Mouse (Mus musculus) kidney, embryonic 16.5 days (tissue): ENCODE results near the gene Fhdc1. TPM values are rescaled to one million over a fixed set of nuclear protein-coding genes. Genes with fewer than 3 reads are reported as not detected.
A peak's percentile ranks its signal among the peaks of the same experiment; 100 is the strongest.

Source experiments
- ATAC-seq: fragments of 200-750 bp; cut with Nextera tagmentation; 2 replicates; pipeline ENCODE4 v1.8.0; 2017; ENCODE audit warnings: moderate TSS enrichment; ENCODE audit not compliant: low FRiP score, low TSS enrichment
- H3K27ac ChIP-seq: fragments of 300-500 bp; sonication (generic); 2 replicates; pipeline ENCODE4 v1.5.1; 2014; ENCODE audit warnings: low read length
- H3K27me3 ChIP-seq: fragments of 300-500 bp; sonication (generic); 2 replicates; pipeline ENCODE4 v1.6.1; 2014; ENCODE audit warnings: low read length, control low read depth, mixed read lengths; ENCODE audit not compliant: insufficient read depth
- H3K36me3 ChIP-seq: fragments of 300-500 bp; sonication (generic); 2 replicates; pipeline ENCODE4 v1.6.1; 2014; ENCODE audit warnings: low read length, control low read depth, mixed read lengths; ENCODE audit not compliant: insufficient read depth
- H3K4me1 ChIP-seq: fragments of 300-500 bp; sonication (generic); 2 replicates; pipeline ENCODE4 v1.6.1; 2014; ENCODE audit warnings: low read length, control low read depth, mixed read lengths; ENCODE audit not compliant: insufficient read depth
- H3K4me2 ChIP-seq: fragments of 300-500 bp; sonication (generic); replicated peaks from 2 replicates; pipeline ENCODE4 v1.6.1; 2014; ENCODE audit warnings: low read depth, low read length
- H3K4me3 ChIP-seq: fragments of 300-500 bp; sonication (generic); 2 replicates; pipeline ENCODE4 v1.5.1; 2014; ENCODE audit warnings: mild to moderate bottlenecking, low read length
- H3K9ac ChIP-seq: fragments of 300-500 bp; sonication (generic); replicated peaks from 2 replicates; pipeline ENCODE4 v1.6.1; 2014; ENCODE audit warnings: low read length
- H3K9me3 ChIP-seq: fragments of 300-500 bp; sonication (generic); 2 replicates; pipeline ENCODE4 v1.6.1; 2016; ENCODE audit warnings: low read length, control low read depth
- WGBS: fragments of 180-500 bp; shearing (Covaris S2); extraction: QIAGEN DNeasy Blood & Tissue Kit; methylation state at CpG from one replicate; pipeline ENCODE4 v1.1.7; 2014; 5-methylcytosine and 5-hydroxymethylcytosine counted together
- polyA plus RNA-seq: library from polyadenylated mRNA; unstranded; fragments of >200 nt; fragmentation: Nextera tagmentation; extraction: Ambion mirVana; gene quantifications from 2 replicates; pipeline ENCODE4 v1.2.1, GENCODE M21; 2015

The Fhdc1 gene
- polyA plus RNA-seq, 1 experiment from 2014 or later, result 3.9 TPM

DNA sequence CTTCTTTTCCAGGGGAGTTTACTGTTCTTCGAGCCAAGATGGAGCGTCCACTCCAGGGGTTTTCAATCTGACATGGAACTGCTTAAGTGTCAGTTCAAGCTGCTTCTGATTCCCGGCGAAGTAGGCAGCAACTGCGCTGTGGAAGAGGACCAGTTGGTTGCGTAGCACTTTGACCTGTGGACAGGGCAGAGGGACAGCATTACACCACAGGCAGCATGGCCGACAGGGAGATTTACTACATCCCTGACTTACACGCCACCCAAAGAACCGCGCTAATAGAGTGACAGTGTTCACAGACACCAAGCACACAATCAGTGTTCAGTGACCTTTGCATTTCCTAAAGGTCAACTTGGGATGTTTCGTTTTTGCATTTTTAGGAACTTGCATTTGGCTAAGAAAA lies 17.5 kb upstream of the Fhdc1 start:
- no peak for ATAC-seq
- no peaks in the 10 kb centered on the region; the same call in 1 of the 2 replicates for H3K36me3 ChIP-seq
- H3K9ac ChIP-seq, result no peak overlapping the region
- H3K9me3 ChIP-seq, result no peaks in the 10 kb centered on the region
- H3K4me3 ChIP-seq, result no peak overlapping the region
- H3K27me3 ChIP-seq, result no peaks in the 10 kb centered on the region
- H3K4me1 ChIP-seq, result no peaks in the 10 kb centered on the region
- WGBS, result 47% methylated on average over 11 of the region's 11 CpGs
- H3K27ac ChIP-seq, result no peak overlapping the region
- no peak overlapping the region for H3K4me2 ChIP-seq

DNA sequence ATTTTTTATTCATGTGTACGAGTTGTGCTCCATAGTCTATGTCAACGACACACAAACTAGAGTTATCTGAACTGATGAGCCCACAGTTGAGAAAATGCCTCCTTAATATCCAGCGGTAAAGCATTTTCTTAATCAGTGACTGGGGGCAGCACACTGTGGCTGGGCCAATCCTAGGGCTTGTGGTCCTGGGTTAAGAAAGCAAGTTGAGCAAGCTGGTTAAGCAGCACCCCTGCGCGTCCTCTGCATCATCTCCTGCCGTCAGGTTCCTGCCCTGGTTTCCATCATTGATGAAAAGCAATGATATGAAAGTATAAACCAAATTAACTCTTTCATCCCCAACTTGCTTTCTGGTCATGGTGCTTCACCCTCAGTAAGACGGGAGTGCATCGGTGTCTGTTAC lies 12.4 kb upstream of the Fhdc1 start:
- no peak overlapping the region for H3K27ac ChIP-seq
- 92% methylated on average over 8 of the region's 8 CpGs for WGBS

DNA sequence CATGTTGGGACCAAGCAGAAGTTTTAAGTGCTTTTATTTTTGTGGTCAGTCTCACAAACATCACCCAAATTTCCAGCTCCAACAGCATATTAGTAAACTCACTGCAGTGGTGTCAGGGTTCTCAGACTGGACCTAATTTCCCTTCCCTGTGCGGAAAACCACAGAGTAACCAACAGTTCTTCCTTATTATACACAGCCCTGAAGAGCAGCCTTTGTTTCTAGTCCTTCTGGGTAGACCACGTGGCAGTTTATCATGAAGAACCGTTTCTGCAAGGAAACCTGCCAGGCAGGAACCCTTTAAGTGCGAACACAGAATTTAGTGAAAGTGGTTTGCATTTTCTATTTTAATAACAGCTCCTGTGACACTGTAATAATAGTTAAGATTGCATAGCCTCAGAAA lies 11.9 kb upstream of the Fhdc1 start:
- Histone ChIP-seq H3K9ac (no peak overlapping the region), H3K4me3 (no peak overlapping the region), H3K4me2 (no peak overlapping the region), H3K27me3 (no peaks in the 10 kb centered on the region), H3K4me1 (no peaks in the 10 kb centered on the region), H3K27ac (no peak overlapping the region), H3K9me3 (no peaks in the 10 kb centered on the region), H3K36me3 (no peaks in the 10 kb centered on the region; the same call in none of the 2 replicates)
- WGBS, result 83% methylated on average over 4 of the region's 4 CpGs
- ATAC-seq, result no peak

More for the DNA sequence above, 12.4 kb upstream of the Fhdc1 start:
- ATAC-seq, result no peak
- H3K4me3 ChIP-seq, result no peak overlapping the region
- no peak overlapping the region for H3K4me2 ChIP-seq
- H3K4me1 ChIP-seq, result no peaks in the 10 kb centered on the region
- H3K9ac ChIP-seq, result no peak overlapping the region
- no peaks in the 10 kb centered on the region for H3K27me3 ChIP-seq
- no peaks in the 10 kb centered on the region for H3K9me3 ChIP-seq
- no peaks in the 10 kb centered on the region; the same call in none of the 2 replicates for H3K36me3 ChIP-seq

DNA sequence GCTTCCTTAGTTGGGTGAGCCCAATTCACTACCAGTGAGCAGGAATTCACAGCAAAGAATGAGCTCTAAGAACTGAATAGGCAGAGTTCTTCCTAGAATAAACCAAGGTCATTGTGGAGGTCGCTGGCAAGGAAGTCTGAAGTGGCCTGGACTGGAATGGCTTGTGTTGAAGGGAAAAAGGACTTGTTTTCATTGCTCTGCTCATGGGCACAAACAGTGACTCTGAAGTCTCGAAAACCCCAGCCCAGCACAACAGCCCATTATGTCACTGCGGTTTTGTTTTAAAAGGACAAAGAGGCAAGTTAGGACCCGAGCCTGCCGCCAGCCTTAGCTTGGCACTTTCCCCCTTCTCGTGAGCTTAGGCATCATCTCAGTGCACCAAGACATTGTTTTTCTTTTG lies 8.5 kb upstream of the Fhdc1 start:
- Histone ChIP-seq H3K4me2 (no peak overlapping the region), H3K9ac (no peak overlapping the region), H3K4me3 (no peak overlapping the region), H3K9me3 (no peaks in the 10 kb centered on the region), H3K4me1 (no peaks in the 10 kb centered on the region), H3K27ac (no peak overlapping the region), H3K27me3 (no peaks in the 10 kb centered on the region), H3K36me3 (no peaks in the 10 kb centered on the region; the same call in none of the 2 replicates)
- ATAC-seq, result no peak
- WGBS, result 81% methylated on average over 6 of the region's 6 CpGs

DNA sequence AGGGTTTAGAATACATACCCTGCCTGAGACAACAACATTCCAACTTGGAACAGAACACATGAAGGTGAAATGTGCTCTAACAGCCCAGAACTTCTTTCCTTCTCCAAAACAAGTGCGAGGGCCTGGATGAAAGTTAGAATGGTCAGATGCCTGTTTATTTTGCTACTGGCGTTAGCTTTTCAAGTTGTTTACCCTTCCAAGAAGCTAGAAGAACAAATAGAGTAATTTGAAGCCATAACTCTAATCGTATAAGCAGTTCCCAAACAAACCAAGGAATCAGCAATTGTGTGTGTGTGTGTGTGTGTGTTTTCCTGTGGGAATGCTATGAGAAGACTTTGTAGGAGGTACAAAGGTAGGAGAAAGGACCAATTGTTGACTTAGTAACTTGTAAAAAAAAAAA lies 4.7 kb upstream of the Fhdc1 start:
- Histone ChIP-seq H3K27me3 (no peaks in the 10 kb centered on the region), H3K4me3 (no peak overlapping the region), H3K9ac (no peak overlapping the region), H3K9me3 (no peaks in the 10 kb centered on the region), H3K4me2 (no peak overlapping the region), H3K27ac (no peak overlapping the region), H3K4me1 (peaks cover 8% of the 10 kb centered on the region; the same call in 1 of the 2 replicates), H3K36me3 (no peaks in the 10 kb centered on the region)
- ATAC-seq, result no peak
- WGBS, result 56% methylated on average over 3 of the region's 3 CpGs

DNA sequence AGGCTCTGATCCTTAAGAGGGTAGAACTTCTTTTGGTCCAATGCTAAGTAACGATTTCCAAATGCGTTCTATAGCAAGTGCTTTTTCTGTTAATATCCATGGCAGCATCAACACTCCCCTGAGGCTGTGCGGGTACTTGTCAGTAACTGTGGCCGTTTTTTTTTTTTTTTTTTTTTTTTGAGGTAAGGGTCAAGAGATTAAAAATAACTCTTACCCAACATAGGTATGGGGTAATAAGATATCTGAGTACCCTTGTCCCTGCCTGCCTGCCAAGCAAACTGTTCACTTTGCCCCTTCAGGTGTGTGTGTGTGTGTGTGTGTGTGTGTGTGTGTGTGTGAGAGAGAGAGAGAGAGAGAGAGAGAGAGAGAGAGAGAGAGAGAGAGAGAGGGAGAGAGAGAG lies 4.1 kb upstream of the Fhdc1 start:
- Histone ChIP-seq H3K9ac (no peak overlapping the region), H3K27ac (no peak overlapping the region), H3K4me3 (no peak overlapping the region), H3K4me2 (no peak overlapping the region), H3K9me3 (no peaks in the 10 kb centered on the region), H3K27me3 (no peaks in the 10 kb centered on the region), H3K4me1 (peaks cover 12% of the 10 kb centered on the region), H3K36me3 (no peaks in the 10 kb centered on the region)
- 64% methylated on average over 4 of the region's 4 CpGs for WGBS
- no peak for ATAC-seq

DNA sequence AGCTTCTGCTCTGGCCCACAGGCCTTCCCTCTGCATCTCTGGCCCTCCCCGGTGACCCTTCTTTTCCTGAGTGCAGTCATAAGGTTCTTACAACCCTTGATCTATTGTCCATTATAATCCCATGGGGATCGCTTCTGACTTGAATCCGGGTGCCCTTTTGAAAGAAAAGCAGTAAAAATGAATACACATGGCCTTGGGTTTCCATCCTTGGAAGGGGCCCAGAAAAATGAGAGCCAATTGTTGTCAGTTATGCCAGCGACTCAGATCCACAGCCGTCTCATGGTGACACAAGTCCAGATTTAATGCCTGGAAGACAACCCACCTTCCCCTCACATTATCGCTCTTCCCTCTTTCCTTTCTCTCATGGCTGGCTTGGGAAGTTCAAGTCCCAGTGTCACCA lies 1.9 kb upstream of the Fhdc1 start:
- Histone ChIP-seq H3K4me3 (no peak overlapping the region), H3K27ac (no peak overlapping the region), H3K4me1 (peaks cover 17% of the 10 kb centered on the region), H3K36me3 (no peaks in the 10 kb centered on the region), H3K4me2 (no peak overlapping the region), H3K9ac (no peak overlapping the region), H3K27me3 (peaks cover 16% of the 10 kb centered on the region), H3K9me3 (no peaks in the 10 kb centered on the region)
- no peak for ATAC-seq
- 67% methylated on average over 6 of the region's 6 CpGs for WGBS

DNA sequence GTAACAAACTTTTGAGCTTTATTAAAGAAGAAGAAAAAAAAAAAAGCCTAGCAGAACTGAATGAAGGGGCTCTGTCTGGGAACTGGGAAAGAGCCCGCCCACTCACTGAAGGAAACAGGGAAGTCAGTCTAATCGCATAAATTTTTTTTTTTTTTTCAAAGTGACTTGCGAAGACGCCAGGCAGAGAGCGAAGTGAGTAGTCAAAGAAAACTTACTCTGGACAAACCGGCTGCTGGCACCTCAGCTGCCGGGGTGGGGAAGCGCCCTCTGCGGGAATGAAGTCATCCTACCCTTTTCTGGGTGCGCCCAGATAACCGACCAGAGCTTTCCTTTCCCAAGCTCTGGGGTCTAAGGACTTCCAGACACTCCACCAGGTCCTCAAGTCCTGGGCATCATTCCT lies 875 bp upstream of the Fhdc1 start:
- 0 out of 2 replicates have a peak, but pooled peaks have one; percentile 3 for ATAC-seq

DNA sequence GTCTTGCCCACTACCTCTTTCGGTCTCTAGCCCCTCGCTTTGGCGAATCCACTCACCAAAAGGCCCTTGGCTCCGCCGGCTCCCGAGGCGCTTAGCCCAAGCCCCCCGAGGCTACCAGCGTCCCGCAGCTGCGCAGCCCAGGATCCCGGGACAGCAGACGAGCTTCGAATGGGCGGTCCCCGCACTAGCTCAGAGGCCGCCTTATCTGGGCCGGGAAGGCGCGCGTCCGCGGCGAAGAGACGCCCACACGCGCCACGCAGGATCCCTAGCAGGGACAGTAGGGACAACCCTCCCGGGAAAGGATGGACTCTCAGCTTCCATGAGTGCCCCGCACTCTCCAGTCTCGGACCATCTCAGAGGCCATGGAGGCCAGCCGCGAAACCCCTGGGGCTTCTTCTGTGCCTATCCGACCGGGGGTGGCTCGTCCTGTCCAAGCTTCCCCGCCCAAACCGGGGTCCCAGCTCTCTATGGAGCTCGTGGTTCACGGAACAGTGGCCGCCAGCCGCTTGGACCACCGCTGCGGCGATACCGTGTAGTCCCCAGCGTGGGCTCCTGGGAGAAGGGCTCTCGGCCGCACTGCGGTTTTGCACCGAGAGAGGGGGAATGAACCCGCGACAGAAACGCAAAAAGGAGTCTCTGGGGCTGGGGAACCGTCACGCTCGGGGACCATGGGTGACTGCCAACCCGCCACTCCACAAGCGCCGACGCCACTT lies 780 bp downstream of the Fhdc1 start:
- peak overlapping the region; percentile 69 for H3K9ac ChIP-seq
- peaks cover 17% of the 10 kb centered on the region for H3K4me1 ChIP-seq
- H3K36me3 ChIP-seq, result no peaks in the 10 kb centered on the region
- peaks cover 25% of the 10 kb centered on the region for H3K27me3 ChIP-seq
- no peaks in the 10 kb centered on the region for H3K9me3 ChIP-seq
- peak overlapping the region; percentile 58 for H3K4me3 ChIP-seq
- H3K27ac ChIP-seq, result no peak overlapping the region
- peak overlapping the region; percentile 99 for H3K4me2 ChIP-seq
- under 1% methylated on average over 61 of the region's 61 CpGs for WGBS
- ATAC-seq, result peak; percentile 47; the same call in 1 of the 2 replicates

More for the DNA sequence above, 875 bp upstream of the Fhdc1 start:
- Histone ChIP-seq H3K4me3 (peak overlapping the region; percentile 58), H3K27me3 (peaks cover 20% of the 10 kb centered on the region), H3K36me3 (no peaks in the 10 kb centered on the region), H3K27ac (no peak overlapping the region), H3K9me3 (no peaks in the 10 kb centered on the region), H3K4me2 (peak overlapping the region; percentile 99), H3K9ac (peak overlapping the region; percentile 69), H3K4me1 (peaks cover 17% of the 10 kb centered on the region)
- 2% methylated on average over 11 of the region's 11 CpGs for WGBS

DNA sequence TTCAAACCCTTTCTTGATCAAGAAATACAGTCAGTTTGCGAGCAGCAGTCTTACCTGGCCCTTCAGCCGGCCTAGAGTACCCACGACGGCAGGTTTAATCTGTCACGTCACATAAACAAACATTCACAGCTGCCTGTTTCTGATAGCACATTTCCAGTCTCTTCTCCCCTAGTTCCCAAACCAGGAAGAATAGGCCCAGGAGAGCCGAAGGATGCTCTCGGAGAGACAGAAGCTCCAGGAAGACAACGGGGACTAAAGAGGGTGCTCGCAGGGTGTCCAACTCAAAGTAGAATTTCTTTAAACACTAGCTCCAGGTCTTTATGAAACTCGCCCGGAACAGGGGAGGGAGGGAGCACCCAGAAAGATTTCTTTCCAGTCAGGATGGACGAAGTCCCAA lies 1.3 kb downstream of the Fhdc1 start:
- H3K9ac ChIP-seq, result peak overlapping the region; percentile 69
- H3K9me3 ChIP-seq, result no peaks in the 10 kb centered on the region
- no peak overlapping the region for H3K27ac ChIP-seq
- H3K27me3 ChIP-seq, result peaks cover 25% of the 10 kb centered on the region
- peaks cover 18% of the 10 kb centered on the region for H3K4me1 ChIP-seq
- H3K4me3 ChIP-seq, result peak overlapping the region; percentile 58
- 8% methylated on average over 12 of the region's 12 CpGs for WGBS
- H3K36me3 ChIP-seq, result no peaks in the 10 kb centered on the region
- no peak for ATAC-seq
- peak overlapping the region; percentile 99 for H3K4me2 ChIP-seq
